Mouse (Mus musculus) regulatory T cell (primary cell): ENCODE measurements around the gene Rasgrf2.
"Not testable (repeated sequence)": the region's sequence is repeated elsewhere in the genome, so short reads cannot be mapped to it uniquely, and the experiment has no call there.

Source experiments
- in situ Hi-C: fragments of 300-600 bp; cut with MboI, MseI; formaldehyde crosslinking; loops from one replicate; pipeline ENCODE4 v1.15.1; 2025; ENCODE audit warnings: high pct_unique_total_duplicates

Gene Rasgrf2

GRCm38 (mm10) chr13:92131384-92132150 is at the start of gene Rasgrf2:
Rasgrf2 (minus strand) TSS chr13:92131656.
- in situ Hi-C loops, result no loop called here

- in situ Hi-C loops, result not testable (repeated sequence)
Measured at GRCm38 (mm10) chr13:92172686-92173085, 41.2 kb upstream of the Rasgrf2 start.

GRCm38 (mm10) chr13:92150551-92150950 is 19.1 kb upstream of the Rasgrf2 start:
- in situ Hi-C loops, result no loop called here

- in situ Hi-C loops, result no loop called here
Measured at GRCm38 (mm10) chr13:92148858-92149257, 17.4 kb upstream of the Rasgrf2 start.

- in situ Hi-C loops, result no loop called here
Measured at GRCm38 (mm10) chr13:92134792-92135191, 3.3 kb upstream of the Rasgrf2 start.

- in situ Hi-C loops, result no loop called here
Measured at GRCm38 (mm10) chr13:92132599-92132998, 1.1 kb upstream of the Rasgrf2 start.

- in situ Hi-C loops, result no loop called here
Measured at GRCm38 (mm10) chr13:92130994-92131383, 467 bp downstream of the Rasgrf2 start.

- in situ Hi-C loops, result no loop called here
Measured at GRCm38 (mm10) chr13:92129877-92130276, 1.6 kb downstream of the Rasgrf2 start.

GRCm38 (mm10) chr13:92125902-92126301 is 5.6 kb downstream of the Rasgrf2 start:
- in situ Hi-C loops, result no loop called here

- in situ Hi-C loops, result no loop called here
Measured at GRCm38 (mm10) chr13:92119623-92120022, 11.8 kb downstream of the Rasgrf2 start.

- in situ Hi-C loops, result no loop called here
Measured at GRCm38 (mm10) chr13:92114076-92114475, 17.4 kb downstream of the Rasgrf2 start.

GRCm38 (mm10) chr13:92108237-92108636 is 23.2 kb downstream of the Rasgrf2 start:
- in situ Hi-C loops, result no loop called here

- in situ Hi-C loops, result no loop called here
Measured at GRCm38 (mm10) chr13:92104259-92104658, 27.2 kb downstream of the Rasgrf2 start.

GRCm38 (mm10) chr13:92098484-92098883 is 33.0 kb downstream of the Rasgrf2 start:
- in situ Hi-C loops, result no loop called here

GRCm38 (mm10) chr13:92095131-92096090 is 36.0 kb downstream of the Rasgrf2 start:
- in situ Hi-C loops, result no loop called here

- in situ Hi-C loops, result no loop called here
Measured at GRCm38 (mm10) chr13:92093712-92094290, 37.7 kb downstream of the Rasgrf2 start.

- in situ Hi-C loops, result no loop called here
Measured at GRCm38 (mm10) chr13:92073111-92073510, 58.3 kb downstream of the Rasgrf2 start.

GRCm38 (mm10) chr13:92068651-92069050 is 62.8 kb downstream of the Rasgrf2 start:
- in situ Hi-C loops, result no loop called here

- in situ Hi-C loops, result no loop called here
Measured at GRCm38 (mm10) chr13:92067831-92068230, 63.6 kb downstream of the Rasgrf2 start.

- in situ Hi-C loops, result no loop called here
Measured at GRCm38 (mm10) chr13:92053748-92054147, 77.7 kb downstream of the Rasgrf2 start.

GRCm38 (mm10) chr13:92053001-92053400 is 78.5 kb downstream of the Rasgrf2 start:
- in situ Hi-C loops, result no loop called here

GRCm38 (mm10) chr13:92051216-92051615 is 80.2 kb downstream of the Rasgrf2 start:
- in situ Hi-C loops, result no loop called here
